Mouse (Mus musculus) embryonic facial prominence, embryonic 14.5 days (tissue): ENCODE results near the gene Cfap54. TPM values are rescaled to one million over a fixed set of nuclear protein-coding genes. Genes with fewer than 3 reads are reported as not detected.

Source experiments
- ATAC-seq: fragments of 200-750 bp; cut with Nextera tagmentation; 2 replicates; pipeline ENCODE4 v1.8.0; 2017; ENCODE audit warnings: low read depth, moderate number of reproducible peaks, moderate TSS enrichment
- DNase-seq: peaks from one replicate; pipeline ENCODE4 v3.0.0-alpha.2; 2015; ENCODE audit warnings: low spot score
- H3K27ac ChIP-seq: fragments of 300-500 bp; sonication (generic); replicated peaks from 2 replicates; pipeline ENCODE4 v1.5.1; 2014; ENCODE audit warnings: low read depth, mild to moderate bottlenecking, low read length, moderate library complexity
- H3K27me3 ChIP-seq: fragments of 300-500 bp; sonication (generic); replicated peaks from 2 replicates; pipeline ENCODE4 v1.6.1; 2014; ENCODE audit warnings: low read length; ENCODE audit not compliant: control insufficient read depth, insufficient read depth
- H3K36me3 ChIP-seq: fragments of 300-500 bp; sonication (generic); 2 replicates; pipeline ENCODE4 v1.6.1; 2014; ENCODE audit warnings: low read length, mixed read lengths; ENCODE audit not compliant: control insufficient read depth, insufficient read depth
- H3K4me1 ChIP-seq: fragments of 300-500 bp; sonication (generic); 2 replicates; pipeline ENCODE4 v1.6.1; 2014; ENCODE audit warnings: antibody characterized with exemption, low read length; ENCODE audit not compliant: control insufficient read depth, insufficient read depth
- H3K4me2 ChIP-seq: fragments of 300-500 bp; sonication (generic); 2 replicates; pipeline ENCODE4 v1.6.1; 2014; ENCODE audit warnings: low read depth, mild to moderate bottlenecking, low read length, moderate library complexity, mixed read lengths
- H3K4me3 ChIP-seq: fragments of 300-500 bp; sonication (generic); 2 replicates; pipeline ENCODE4 v1.5.1; 2014; ENCODE audit warnings: low read depth, mild to moderate bottlenecking, low read length
- H3K9ac ChIP-seq: fragments of 300-500 bp; sonication (generic); 2 replicates; pipeline ENCODE4 v1.6.1; 2014; ENCODE audit warnings: low read depth, mild to moderate bottlenecking, low read length, moderate library complexity, mixed read lengths
- H3K9me3 ChIP-seq: fragments of 300-500 bp; sonication (generic); 2 replicates; pipeline ENCODE4 v1.6.1; 2016; ENCODE audit warnings: low read length; ENCODE audit not compliant: control insufficient read depth
- WGBS: fragments of 180-500 bp; shearing (Covaris S2); extraction: QIAGEN DNeasy Blood & Tissue Kit; methylation state at CpG from one replicate; pipeline ENCODE4 v1.1.7; 2014; 5-methylcytosine and 5-hydroxymethylcytosine counted together
- polyA plus RNA-seq: library from polyadenylated mRNA; unstranded; fragments of >200 nt; fragmentation: Nextera tagmentation; extraction: Ambion mirVana; gene quantifications from 2 replicates; pipeline ENCODE4 v1.2.1, GENCODE M21; 2014

The Cfap54 gene
- polyA plus RNA-seq, 1 experiment from 2014 or later, result 1.8 TPM

DNA sequence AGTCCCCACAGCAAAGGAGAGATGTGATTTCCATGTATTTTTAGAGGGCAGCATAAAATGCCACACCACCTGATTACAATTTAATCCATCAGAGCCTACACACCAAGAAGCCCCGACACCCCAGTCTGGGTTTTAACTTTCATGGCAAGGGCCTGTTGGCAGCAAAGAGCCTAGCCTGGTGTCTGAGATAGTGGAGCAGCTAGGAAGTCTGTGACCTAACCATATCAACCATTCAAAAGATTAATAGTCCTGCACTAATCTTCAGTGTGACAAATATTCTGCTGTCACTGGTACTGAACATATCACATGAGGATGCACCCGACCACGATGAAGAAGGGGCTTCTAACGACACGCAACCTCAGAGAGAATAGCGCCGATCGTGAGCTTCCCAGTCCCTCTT lies 58.1 kb downstream of the Cfap54 start:
- no peak for DNase-seq
- Histone ChIP-seq H3K4me1 (no peaks in the 10 kb centered on the region), H3K9ac (no peak overlapping the region), H3K27me3 (no peaks in the 10 kb centered on the region), H3K36me3 (no peaks in the 10 kb centered on the region), H3K4me2 (no peak overlapping the region), H3K27ac (no peak overlapping the region), H3K9me3 (no peaks in the 10 kb centered on the region), H3K4me3 (no peak overlapping the region)
- WGBS, result 65% methylated on average over 8 of the region's 8 CpGs
- no peak for ATAC-seq

DNA sequence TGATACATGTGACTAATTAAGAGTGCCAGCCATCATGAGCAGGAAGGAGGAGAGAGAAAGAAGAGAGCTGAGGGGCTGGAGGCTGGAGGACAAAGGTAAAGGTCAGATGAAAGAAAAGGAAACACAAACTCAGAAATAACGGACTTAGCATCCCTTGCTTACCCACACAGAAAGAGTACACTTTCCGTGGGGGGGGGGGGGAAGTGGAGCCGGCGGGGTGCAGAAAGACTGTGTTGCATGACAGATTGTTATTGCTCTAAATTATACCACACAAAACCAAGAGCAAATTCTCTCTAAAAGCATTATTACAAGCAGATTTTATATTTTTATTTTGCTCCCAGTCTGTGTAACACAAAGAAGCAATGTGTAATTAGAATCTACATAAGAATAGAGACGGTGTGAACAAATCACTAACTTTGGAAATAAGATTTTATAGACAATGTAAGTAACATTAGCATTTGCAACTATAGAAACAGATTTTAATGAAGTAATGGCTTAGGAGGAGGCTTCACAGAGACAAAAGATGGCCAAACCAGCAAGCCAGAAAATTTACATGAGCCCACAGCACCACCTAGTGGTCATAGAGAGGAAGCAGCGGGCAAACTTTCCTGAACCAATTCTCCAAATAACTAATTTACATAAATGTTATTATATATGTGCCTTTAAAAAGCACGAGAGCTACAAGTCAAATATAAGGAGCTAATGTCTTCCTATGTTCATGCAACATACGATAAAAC lies 67.2 kb downstream of the Cfap54 start:
- ATAC-seq (no peak), DNase-seq (peak; percentile 76)
- H3K9ac ChIP-seq, result no peak overlapping the region
- no peaks in the 10 kb centered on the region for H3K27me3 ChIP-seq
- H3K9me3 ChIP-seq, result 0 out of 2 replicates have a peak, but pooled peaks cover 4% of the 10 kb centered on the region
- H3K4me3 ChIP-seq, result no peak overlapping the region
- no peaks in the 10 kb centered on the region for H3K36me3 ChIP-seq
- H3K27ac ChIP-seq, result no peak overlapping the region
- no peaks in the 10 kb centered on the region for H3K4me1 ChIP-seq
- 32% methylated on average over 8 of the region's 8 CpGs for WGBS
- H3K4me2 ChIP-seq, result no peak overlapping the region

DNA sequence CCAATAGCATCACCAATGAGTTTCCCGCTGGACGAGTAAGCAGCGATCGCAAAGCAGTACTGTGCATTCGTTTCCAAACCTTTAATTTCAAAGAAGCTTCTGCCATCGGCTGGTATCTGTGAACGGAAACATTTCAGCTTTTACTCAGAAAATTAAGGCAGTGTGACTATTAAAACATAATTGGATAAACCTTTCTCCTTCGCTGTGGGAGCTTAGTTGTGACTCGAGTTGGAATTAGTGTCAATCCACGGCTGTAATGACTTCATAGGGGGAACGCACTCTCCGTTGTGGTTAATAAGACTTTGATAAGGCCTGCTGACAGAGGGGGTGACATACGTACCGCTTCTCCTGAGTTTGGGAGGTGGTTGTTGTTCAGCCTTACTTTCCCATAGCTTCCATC lies 70.3 kb downstream of the Cfap54 start:
- 81% methylated on average over 14 of the region's 14 CpGs for WGBS
- Histone ChIP-seq H3K9me3 (0 out of 2 replicates have a peak, but pooled peaks cover 4% of the 10 kb centered on the region), H3K36me3 (no peaks in the 10 kb centered on the region), H3K4me3 (no peak overlapping the region), H3K9ac (no peak overlapping the region), H3K27me3 (no peaks in the 10 kb centered on the region), H3K27ac (no peak overlapping the region), H3K4me2 (no peak overlapping the region), H3K4me1 (no peaks in the 10 kb centered on the region)
- DNase-seq (no peak), ATAC-seq (no peak)

DNA sequence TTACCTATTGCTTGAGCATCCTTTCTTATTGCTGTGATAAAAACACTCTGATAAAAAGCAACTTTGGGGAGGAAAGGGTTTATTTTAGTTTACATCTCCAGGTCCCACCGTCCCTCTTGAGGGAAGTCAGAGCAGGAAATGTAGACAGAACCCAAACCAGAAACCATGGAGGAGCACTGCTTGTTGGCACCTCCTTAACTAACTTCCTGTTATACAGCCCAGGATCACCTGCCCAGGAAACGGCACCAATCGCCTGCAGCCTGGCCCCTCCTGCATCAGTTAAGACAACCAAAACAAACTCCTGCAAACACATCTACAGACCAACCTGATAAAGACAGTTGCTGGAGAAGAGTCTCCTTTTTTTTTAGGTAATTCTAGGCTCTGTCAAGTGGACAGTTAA lies 74.4 kb downstream of the Cfap54 start:
- Histone ChIP-seq H3K36me3 (no peaks in the 10 kb centered on the region), H3K4me2 (no peak overlapping the region), H3K27ac (no peak overlapping the region), H3K4me3 (no peak overlapping the region), H3K27me3 (no peaks in the 10 kb centered on the region), H3K9me3 (no peaks in the 10 kb centered on the region), H3K4me1 (no peaks in the 10 kb centered on the region), H3K9ac (no peak overlapping the region)
- ATAC-seq (no peak), DNase-seq (no peak)
- 58% methylated on average over 3 of the region's 3 CpGs for WGBS

DNA sequence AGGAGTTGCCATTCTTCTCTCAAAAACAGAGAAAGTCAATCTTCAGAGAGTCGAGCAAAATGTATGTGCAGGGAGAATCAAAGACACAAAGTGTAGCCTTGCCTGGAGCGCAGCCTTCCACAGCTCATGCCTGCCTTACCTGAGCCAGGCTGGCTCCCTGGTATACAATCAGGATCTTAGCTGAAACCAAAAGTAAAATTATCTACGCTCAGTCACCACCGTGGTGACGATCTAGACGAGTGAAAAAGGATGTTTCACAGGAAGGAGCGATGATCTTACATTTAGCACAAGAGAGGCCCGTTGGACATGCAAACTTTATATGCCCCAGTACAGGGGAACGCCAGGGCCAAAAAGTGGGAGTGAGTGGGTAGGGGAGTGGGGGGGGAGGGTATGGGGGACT lies 75.0 kb downstream of the Cfap54 start:
- no peaks in the 10 kb centered on the region for H3K36me3 ChIP-seq
- no peaks in the 10 kb centered on the region for H3K9me3 ChIP-seq
- no peak for ATAC-seq
- H3K4me2 ChIP-seq, result no peak overlapping the region
- no peaks in the 10 kb centered on the region for H3K4me1 ChIP-seq
- H3K9ac ChIP-seq, result no peak overlapping the region
- WGBS, result 82% methylated on average over 9 of the region's 9 CpGs
- no peak for DNase-seq
- no peak overlapping the region for H3K4me3 ChIP-seq
- no peaks in the 10 kb centered on the region for H3K27me3 ChIP-seq
- H3K27ac ChIP-seq, result no peak overlapping the region

DNA sequence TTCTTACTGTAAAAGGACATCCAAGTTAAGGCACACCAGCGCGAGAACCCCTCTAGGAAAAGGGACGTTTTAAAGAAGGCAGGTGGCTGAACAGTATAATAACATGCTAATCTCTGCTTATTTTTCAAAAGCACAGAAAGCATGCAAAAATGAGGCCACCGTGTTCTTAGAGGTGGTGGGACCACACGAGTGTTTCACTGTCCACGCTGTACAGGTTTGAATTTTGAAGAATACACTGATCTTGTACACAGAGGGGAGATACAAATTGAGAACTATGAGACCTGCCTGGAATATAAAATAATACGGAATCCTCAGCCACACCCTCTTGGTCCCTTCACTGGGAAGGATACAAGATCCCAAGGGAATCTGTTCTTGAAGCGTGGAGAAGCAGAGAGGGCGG lies 82.9 kb downstream of the Cfap54 start:
- no peak overlapping the region for H3K4me3 ChIP-seq
- 81% methylated on average over 9 of the region's 9 CpGs for WGBS
- H3K27ac ChIP-seq, result no peak overlapping the region
- H3K36me3 ChIP-seq, result no peaks in the 10 kb centered on the region
- DNase-seq (no peak), ATAC-seq (no peak)
- H3K9ac ChIP-seq, result no peak overlapping the region
- no peak overlapping the region for H3K4me2 ChIP-seq
- no peaks in the 10 kb centered on the region for H3K9me3 ChIP-seq
- no peaks in the 10 kb centered on the region for H3K4me1 ChIP-seq
- no peaks in the 10 kb centered on the region for H3K27me3 ChIP-seq

DNA sequence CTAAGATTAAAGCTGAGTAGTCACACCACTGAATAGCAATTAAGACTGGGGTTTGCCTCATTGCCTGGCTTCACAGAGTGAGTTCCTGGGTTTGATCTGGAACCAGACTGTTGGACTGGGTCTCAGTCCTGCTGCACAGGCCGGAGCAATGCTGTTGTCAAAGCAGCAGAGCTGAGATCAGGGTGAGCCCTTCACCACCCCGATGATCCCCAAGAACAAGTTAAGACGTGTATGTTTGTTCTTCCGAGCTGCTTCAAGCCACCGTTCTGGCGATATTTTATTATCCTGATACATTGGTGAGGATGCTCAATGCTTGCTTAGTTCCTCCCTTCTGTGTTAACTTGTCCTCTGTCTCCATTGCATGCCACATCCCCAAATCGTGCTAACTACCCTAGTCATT lies 86.2 kb downstream of the Cfap54 start:
- DNase-seq, result no peak
- no peak overlapping the region for H3K27ac ChIP-seq
- H3K4me1 ChIP-seq, result no peaks in the 10 kb centered on the region
- WGBS, result 84% methylated on average over 7 of the region's 7 CpGs
- H3K4me2 ChIP-seq, result no peak overlapping the region
- H3K9ac ChIP-seq, result no peak overlapping the region
- no peaks in the 10 kb centered on the region for H3K36me3 ChIP-seq
- H3K9me3 ChIP-seq, result no peaks in the 10 kb centered on the region
- no peaks in the 10 kb centered on the region for H3K27me3 ChIP-seq
- H3K4me3 ChIP-seq, result no peak overlapping the region
- no peak for ATAC-seq

DNA sequence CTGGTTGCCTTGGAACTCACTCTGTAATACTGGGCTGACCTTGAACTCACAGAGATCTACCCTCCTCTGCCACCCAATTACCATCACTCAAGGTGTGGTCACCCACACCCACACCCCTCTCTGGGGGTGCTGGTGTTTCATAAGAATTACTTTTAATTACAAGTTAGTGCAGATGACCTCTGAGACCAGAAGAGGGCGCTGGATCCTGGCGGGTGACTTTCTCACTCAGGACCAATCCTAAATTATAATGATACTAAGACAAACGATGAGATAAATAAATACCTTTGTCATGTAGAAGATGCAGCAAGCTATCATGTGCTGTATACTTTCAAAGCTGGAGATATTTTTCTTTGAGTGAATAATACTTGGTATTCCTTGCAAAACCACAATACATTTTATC lies 87.1 kb downstream of the Cfap54 start:
- H3K9ac ChIP-seq, result no peak overlapping the region
- WGBS, result 67% methylated on average over 3 of the region's 3 CpGs
- H3K4me1 ChIP-seq, result no peaks in the 10 kb centered on the region
- H3K27ac ChIP-seq, result no peak overlapping the region
- ATAC-seq, result no peak
- no peak for DNase-seq
- H3K27me3 ChIP-seq, result no peaks in the 10 kb centered on the region
- no peaks in the 10 kb centered on the region for H3K9me3 ChIP-seq
- H3K36me3 ChIP-seq, result no peaks in the 10 kb centered on the region
- H3K4me3 ChIP-seq, result no peak overlapping the region
- no peak overlapping the region for H3K4me2 ChIP-seq

DNA sequence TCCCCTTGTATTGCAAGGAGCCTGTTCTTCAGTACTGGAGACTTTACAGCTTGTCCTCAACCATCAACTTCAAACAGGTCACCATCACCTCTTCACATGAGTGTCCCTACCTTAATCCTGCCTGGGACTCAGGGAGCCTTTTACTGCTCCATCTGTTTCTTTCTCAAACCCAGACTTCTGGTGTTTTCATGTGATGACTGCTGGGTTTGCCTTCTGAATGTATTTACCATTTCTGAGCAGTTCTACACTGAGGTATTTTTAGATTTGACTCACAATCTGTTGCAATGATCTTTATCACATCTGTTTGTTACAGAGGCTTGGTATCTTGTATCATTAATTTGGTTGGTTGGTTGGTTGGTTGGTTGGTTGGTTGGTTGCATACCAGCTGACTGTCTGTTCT lies 88.9 kb downstream of the Cfap54 start:
- no peaks in the 10 kb centered on the region for H3K9me3 ChIP-seq
- H3K4me1 ChIP-seq, result no peaks in the 10 kb centered on the region
- H3K9ac ChIP-seq, result no peak overlapping the region
- no peaks in the 10 kb centered on the region for H3K36me3 ChIP-seq
- ATAC-seq (no peak), DNase-seq (no peak)
- H3K4me3 ChIP-seq, result no peak overlapping the region
- H3K4me2 ChIP-seq, result no peak overlapping the region
- H3K27ac ChIP-seq, result no peak overlapping the region
- H3K27me3 ChIP-seq, result no peaks in the 10 kb centered on the region
